In the genomic region with DNA sequence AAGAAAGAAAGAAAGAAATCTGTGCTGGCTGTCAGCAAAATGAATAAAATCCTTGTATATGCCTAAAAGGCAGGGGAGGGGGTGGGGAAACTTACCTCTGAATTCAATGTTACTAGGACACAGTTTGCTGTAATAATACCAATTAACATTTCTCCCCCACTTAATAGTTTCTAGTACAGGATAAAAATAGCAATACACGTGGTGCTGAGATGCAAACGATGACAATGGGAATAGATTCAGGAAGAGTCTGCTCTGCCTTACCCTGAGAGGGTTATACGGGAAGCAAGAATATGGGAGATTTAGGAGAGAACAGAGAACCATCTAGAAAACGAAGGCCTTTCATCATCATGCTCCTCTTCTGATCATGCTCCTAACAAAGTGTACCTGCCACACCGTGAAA, we compare ENCODE assay signal across 25 mouse cellular contexts.
DNase-seq lines count a peak whose midpoint lies in the region; ATAC-seq and TF ChIP-seq lines count a peak whose summit lies in the region.
"Had no signal": no experiment of that assay in that cellular context is flagged by ENCODE, and none has a peak within 500 bp of the region (broad histone marks: within the 10 kb centered on the region; RNA-seq: fewer than 3 reads in every experiment).

No protein-coding gene starts in this region.

- no peak overlapping the region for H3K4me3 ChIP-seq in forebrain, embryonic 13.5 days
- no peak overlapping the region for H3K4me3 ChIP-seq in forebrain, embryonic 11.5 days (ENCODE audit: low read depth, low read length)
- no peak overlapping the region for H3K4me3 ChIP-seq in heart, embryonic 12.5 days
- no peak overlapping the region for H3K4me3 ChIP-seq in heart, postnatal 0 days (ENCODE audit: low read depth, low read length)
- H3K4me3 ChIP-seq in forebrain, embryonic 16.5 days (replicated peaks; ENCODE audit: low read length) = no peak overlapping the region
- H3K4me3 ChIP-seq: gastrocnemius, adult 2 months; liver, embryonic 15.5 days had no signal

- no peak for DNase-seq in forebrain, embryonic 11.5 days (ENCODE audit: low spot score)
- DNase-seq in heart, postnatal 25 days (ENCODE audit: low spot score) = no peak
- no peak for DNase-seq in heart, postnatal 0 days (ENCODE audit: low spot score)
- DNase-seq in heart, postnatal 14 days = no peak
- DNase-seq in gastrocnemius, postnatal 36 days = no peak
- DNase-seq: adrenal gland, adult 2 months; adrenal gland, postnatal 36 days; cerebellum, adult 9-10 months; cerebellum, postnatal 36 days; gastrocnemius, adult 2 months; kidney, adult 2 months; kidney, postnatal 36 days; liver; lung, embryonic 14.5 days; lung, postnatal 14 days; midbrain, embryonic 14.5 days; thymus, adult 2 months; thymus, postnatal 36 days had no signal

- 75% methylated on average over 5 of the region's 5 CpGs for WGBS in forebrain, embryonic 13.5 days
- WGBS in forebrain, embryonic 11.5 days = 79% methylated on average over 5 of the region's 5 CpGs
- WGBS in heart, embryonic 12.5 days = 50% methylated on average over 5 of the region's 5 CpGs
- WGBS in heart, postnatal 0 days = 40% methylated on average over 5 of the region's 5 CpGs
- WGBS in forebrain, embryonic 16.5 days = 64% methylated on average over 5 of the region's 5 CpGs

- H3K4me2 ChIP-seq in forebrain, embryonic 13.5 days = no peak overlapping the region
- H3K4me2 ChIP-seq in forebrain, embryonic 11.5 days (ENCODE audit: low read depth, low read length, severe bottlenecking) = no peak overlapping the region
- H3K4me2 ChIP-seq in heart, embryonic 12.5 days = no peak overlapping the region
- no peak overlapping the region for H3K4me2 ChIP-seq in heart, postnatal 0 days (ENCODE audit: low read depth, low read length)
- no peak overlapping the region for H3K4me2 ChIP-seq in forebrain, embryonic 16.5 days (ENCODE audit: low read length)
- H3K4me2 ChIP-seq: liver, embryonic 15.5 days; lung, embryonic 14.5 days had no signal

- peak; percentile 50; the same call in 1 of the 2 replicates for ATAC-seq in forebrain, embryonic 13.5 days
- ATAC-seq in forebrain, embryonic 11.5 days (replicated peaks; ENCODE audit: low FRiP score) = no peak
- no peak for ATAC-seq in heart, embryonic 12.5 days (ENCODE audit: insufficient number of reproducible peaks, low FRiP score)
- no peak for ATAC-seq in heart, postnatal 0 days (ENCODE audit: insufficient read depth, low read depth)
- peak; percentile 68 for ATAC-seq in forebrain, embryonic 16.5 days
- ATAC-seq: activated CD4-positive, CD25-positive, alpha-beta regulatory T cell, adult 4 months; hindbrain, embryonic 16.5 days had no signal

- no peaks in the 10 kb centered on the region for H3K9me3 ChIP-seq in forebrain, embryonic 13.5 days (replicated peaks)
- no peaks in the 10 kb centered on the region for H3K9me3 ChIP-seq in forebrain, embryonic 11.5 days (ENCODE audit: control insufficient read depth, low read length)
- H3K9me3 ChIP-seq in heart, embryonic 12.5 days (replicated peaks) = no peaks in the 10 kb centered on the region
- H3K9me3 ChIP-seq in heart, postnatal 0 days (replicated peaks; ENCODE audit: control insufficient read depth, low read length) = no peaks in the 10 kb centered on the region
- no peaks in the 10 kb centered on the region for H3K9me3 ChIP-seq in forebrain, embryonic 16.5 days (ENCODE audit: control insufficient read depth, low read length)
- H3K9me3 ChIP-seq: liver, embryonic 15.5 days had no signal

- peaks cover 22% of the 10 kb centered on the region for H3K4me1 ChIP-seq in forebrain, embryonic 13.5 days
- no peaks in the 10 kb centered on the region for H3K4me1 ChIP-seq in forebrain, embryonic 11.5 days (replicated peaks; ENCODE audit: control insufficient read depth, insufficient read depth, low read length)
- peaks cover 55% of the 10 kb centered on the region for H3K4me1 ChIP-seq in heart, embryonic 12.5 days (replicated peaks)
- H3K4me1 ChIP-seq in heart, postnatal 0 days (ENCODE audit: control insufficient read depth, insufficient read depth) = peaks cover 37% of the 10 kb centered on the region
- peaks cover 14% of the 10 kb centered on the region for H3K4me1 ChIP-seq in forebrain, embryonic 16.5 days (replicated peaks; ENCODE audit: control insufficient read depth, insufficient read depth, low read length)

- no peaks in the 10 kb centered on the region for H3K27me3 ChIP-seq in forebrain, embryonic 13.5 days
- no peaks in the 10 kb centered on the region for H3K27me3 ChIP-seq in forebrain, embryonic 11.5 days (ENCODE audit: control insufficient read depth, insufficient read depth, low read length)
- H3K27me3 ChIP-seq in heart, embryonic 12.5 days (replicated peaks) = no peaks in the 10 kb centered on the region
- no peaks in the 10 kb centered on the region for H3K27me3 ChIP-seq in heart, postnatal 0 days (ENCODE audit: control insufficient read depth, insufficient read depth, low read length)
- no peaks in the 10 kb centered on the region for H3K27me3 ChIP-seq in forebrain, embryonic 16.5 days (replicated peaks; ENCODE audit: control insufficient read depth, insufficient read depth, low read length)
- H3K27me3 ChIP-seq: CH12.LX; liver, embryonic 15.5 days had no signal

- no peak for TF ChIP-seq CTCF in heart, postnatal 0 days (IDR thresholded peaks at IDR 0.05; ENCODE audit: low read depth)

- H3K9ac ChIP-seq in forebrain, embryonic 13.5 days = no peak overlapping the region
- no peak overlapping the region for H3K9ac ChIP-seq in forebrain, embryonic 11.5 days (ENCODE audit: low read length)
- no peak overlapping the region for H3K9ac ChIP-seq in heart, embryonic 12.5 days
- no peak overlapping the region for H3K9ac ChIP-seq in heart, postnatal 0 days (replicated peaks; ENCODE audit: low read depth, low read length)
- no peak overlapping the region for H3K9ac ChIP-seq in forebrain, embryonic 16.5 days (replicated peaks; ENCODE audit: low read depth, low read length)
- H3K9ac ChIP-seq: liver, embryonic 15.5 days; lung, embryonic 14.5 days had no signal

- no peak overlapping the region for H3K27ac ChIP-seq in forebrain, embryonic 13.5 days
- H3K27ac ChIP-seq in forebrain, embryonic 11.5 days (ENCODE audit: low read depth, low read length) = no peak overlapping the region
- peak overlapping the region; percentile 56; the same call in 1 of the 2 replicates for H3K27ac ChIP-seq in heart, embryonic 12.5 days (ENCODE audit: poor library complexity, severe bottlenecking)
- H3K27ac ChIP-seq in heart, postnatal 0 days (ENCODE audit: low read depth) = 0 out of 2 replicates have a peak overlapping the region, but pooled peaks have one; percentile 36
- peak overlapping the region; percentile 31; the same call in 1 of the 2 replicates for H3K27ac ChIP-seq in forebrain, embryonic 16.5 days (ENCODE audit: low read length)
- H3K27ac ChIP-seq: gastrocnemius, adult 2 months; liver, embryonic 15.5 days had no signal

- intact Hi-C loops in heart, postnatal 25 days (cut with DNase I) = no loop called here
- intact Hi-C loops in heart, postnatal 14 days (cut with DNase I) = no loop called here
- intact Hi-C loops in gastrocnemius, postnatal 36 days (cut with DNase I) = no loop called here

- no peaks in the 10 kb centered on the region for H3K36me3 ChIP-seq in forebrain, embryonic 13.5 days (ENCODE audit: poor library complexity, severe bottlenecking)
- no peaks in the 10 kb centered on the region for H3K36me3 ChIP-seq in forebrain, embryonic 11.5 days (ENCODE audit: control insufficient read depth, insufficient read depth, low read length)
- H3K36me3 ChIP-seq in heart, embryonic 12.5 days = no peaks in the 10 kb centered on the region
- no peaks in the 10 kb centered on the region for H3K36me3 ChIP-seq in heart, postnatal 0 days (replicated peaks; ENCODE audit: control insufficient read depth, insufficient read depth, low read length)
- no peaks in the 10 kb centered on the region for H3K36me3 ChIP-seq in forebrain, embryonic 16.5 days (ENCODE audit: control insufficient read depth, insufficient read depth)
- H3K36me3 ChIP-seq: liver, embryonic 15.5 days had no signal

- no peak for TF ChIP-seq EP300 in heart, postnatal 0 days (IDR thresholded peaks at IDR 0.05; ENCODE audit: low read depth)

Comparison
In these comparisons a context has a peak if more than half of its experiments do, and no peak if none do; other contexts are left out.
1. ATAC-seq: peak in forebrain, embryonic 13.5 days (single experiment) and forebrain, embryonic 16.5 days (single experiment); none in forebrain, embryonic 11.5 days (single experiment), heart, embryonic 12.5 days (single experiment) and heart, postnatal 0 days (single experiment).
2. H3K27ac ChIP-seq: peak in heart, embryonic 12.5 days (single experiment), heart, postnatal 0 days (single experiment) and forebrain, embryonic 16.5 days (single experiment); none in forebrain, embryonic 13.5 days (single experiment) and forebrain, embryonic 11.5 days (single experiment).